Mouse (Mus musculus): ENCODE measurements at regions not wholly inside any gene's neighbourhood (a gene's known extent, or its start where the extent isn't known, plus 50 kb on each side); places are given as distances from the start of the nearest gene placed in this dataset.
"Not testable (repeated sequence)": the region's sequence is repeated elsewhere in the genome, so short reads cannot be mapped to it uniquely, and the experiment has no call there.

DNA sequence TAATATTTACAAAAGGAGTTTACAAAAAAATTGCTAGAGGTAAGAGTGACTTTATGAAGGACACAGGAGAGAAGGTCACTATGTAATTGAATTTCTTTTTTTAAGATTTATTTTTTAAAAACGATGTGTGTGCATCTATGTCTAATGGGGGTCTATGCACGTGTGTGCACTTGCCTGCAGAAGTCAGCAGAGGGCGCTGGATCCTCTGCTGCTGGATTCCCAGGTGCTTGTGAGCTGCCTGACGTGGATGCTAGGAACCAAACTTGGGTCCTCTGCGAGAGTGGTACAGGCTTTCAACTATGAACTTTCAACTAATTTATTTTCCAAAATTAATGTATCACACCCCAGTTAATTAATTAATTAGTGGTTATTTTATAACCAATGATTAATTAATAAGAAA is 85.0 kb downstream of the Glrx3 start:
- in situ Hi-C loops (cut with MboI; ENCODE audit: low pct_unique_long_range_greater_than_20kb in 1 of 2, low sequenced_read_pairs in 2 of 2, unreplicated experiment in 1 of 2): no loop called here

DNA sequence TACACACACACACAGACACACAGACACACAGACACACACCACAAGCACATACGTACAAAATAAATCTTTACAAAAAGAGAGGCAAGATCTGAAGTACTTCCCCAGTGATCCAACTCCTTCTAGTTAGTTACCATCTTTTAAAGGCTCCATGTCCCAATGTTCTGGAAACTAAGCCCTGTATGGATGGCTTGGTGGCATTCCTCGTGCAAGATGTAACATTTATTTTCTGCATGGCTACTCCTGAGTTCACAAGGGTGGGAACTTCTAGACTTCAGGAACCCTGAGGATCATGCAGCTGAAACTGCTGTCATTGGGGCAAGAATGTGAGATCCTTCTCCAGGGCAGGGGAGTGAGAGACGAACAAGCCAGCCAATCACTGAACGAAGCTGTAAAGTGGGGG is 96.1 kb downstream of the Glrx3 start:
- in situ Hi-C loops (cut with MboI; ENCODE audit: low pct_unique_long_range_greater_than_20kb in 1 of 2, low sequenced_read_pairs in 2 of 2, unreplicated experiment in 1 of 2): no loop called here

DNA sequence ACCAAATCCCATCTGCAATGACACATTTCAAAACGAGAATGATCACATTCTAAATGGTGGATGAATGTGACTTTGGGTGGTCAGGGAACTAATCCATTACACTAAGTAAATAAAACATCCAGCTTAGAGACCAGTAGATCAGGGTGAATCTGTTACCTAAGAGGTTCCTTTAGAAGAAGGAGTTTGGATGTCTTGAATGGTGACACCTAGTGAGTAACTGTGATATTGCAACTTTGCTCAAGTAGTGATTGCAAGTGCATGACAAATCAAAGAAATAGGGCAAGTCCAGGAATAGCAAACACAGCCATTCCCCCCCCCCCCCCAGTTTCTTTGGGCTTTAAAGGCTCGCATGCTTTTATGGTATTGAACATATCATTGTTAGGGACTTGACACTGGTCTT is 112.6 kb downstream of the Glrx3 start:
- in situ Hi-C loops (cut with MboI; ENCODE audit: low pct_unique_long_range_greater_than_20kb in 1 of 2, low sequenced_read_pairs in 2 of 2, unreplicated experiment in 1 of 2): no loop called here

DNA sequence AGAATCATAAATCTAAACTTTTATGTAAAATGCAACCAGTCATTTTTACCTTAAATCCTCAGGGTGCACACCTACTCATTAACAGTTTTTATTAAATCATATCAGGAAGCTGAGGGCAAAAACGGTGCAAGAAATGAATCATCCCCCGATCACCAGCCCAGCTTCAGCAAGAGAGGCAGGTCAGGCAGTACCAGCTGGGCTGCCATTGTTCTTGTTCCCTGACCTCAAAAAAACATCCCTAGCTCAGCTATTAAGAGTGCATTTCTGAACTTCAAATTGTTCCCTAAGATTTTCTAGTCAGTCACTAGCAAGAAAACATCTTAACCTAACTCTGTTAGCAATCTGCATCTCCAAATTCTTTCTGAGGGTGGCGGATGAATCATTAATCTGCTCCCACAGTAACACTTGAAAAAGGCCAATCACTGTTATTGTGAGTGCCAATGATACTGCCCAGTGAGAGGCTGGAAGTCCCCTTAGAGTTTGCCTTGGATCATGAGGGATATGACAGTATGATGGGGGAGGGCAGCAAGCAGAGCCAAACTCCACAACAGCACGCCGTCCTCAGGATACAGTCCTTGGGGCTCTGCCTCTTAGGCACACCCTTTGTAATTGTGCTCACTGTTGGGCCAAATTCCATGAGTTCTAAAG is 115.3 kb downstream of the Glrx3 start:
- in situ Hi-C loops (cut with MboI; ENCODE audit: low pct_unique_long_range_greater_than_20kb in 1 of 2, low sequenced_read_pairs in 2 of 2, unreplicated experiment in 1 of 2): no loop called here

DNA sequence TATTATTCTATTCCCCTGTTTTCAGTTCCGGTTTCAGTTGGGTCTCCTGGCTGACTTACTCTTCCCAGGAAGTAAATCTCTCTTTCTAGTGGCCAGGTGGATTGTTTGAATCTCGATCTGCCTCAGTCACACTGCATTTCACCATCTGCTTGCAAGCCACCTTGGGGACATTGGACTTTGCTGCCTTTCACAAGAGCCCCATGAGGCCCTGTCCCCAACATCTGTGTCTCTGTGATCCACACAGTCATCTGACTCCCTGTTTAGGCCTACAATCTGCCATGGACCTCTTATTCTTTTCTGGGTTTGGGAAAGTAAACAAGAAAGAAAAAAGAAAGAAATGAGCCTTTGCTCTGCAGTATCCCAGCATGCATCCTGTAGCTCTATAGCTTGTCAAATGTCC is 118.1 kb downstream of the Glrx3 start:
- in situ Hi-C loops (cut with MboI; ENCODE audit: low pct_unique_long_range_greater_than_20kb in 1 of 2, low sequenced_read_pairs in 2 of 2, unreplicated experiment in 1 of 2): no loop called here

DNA sequence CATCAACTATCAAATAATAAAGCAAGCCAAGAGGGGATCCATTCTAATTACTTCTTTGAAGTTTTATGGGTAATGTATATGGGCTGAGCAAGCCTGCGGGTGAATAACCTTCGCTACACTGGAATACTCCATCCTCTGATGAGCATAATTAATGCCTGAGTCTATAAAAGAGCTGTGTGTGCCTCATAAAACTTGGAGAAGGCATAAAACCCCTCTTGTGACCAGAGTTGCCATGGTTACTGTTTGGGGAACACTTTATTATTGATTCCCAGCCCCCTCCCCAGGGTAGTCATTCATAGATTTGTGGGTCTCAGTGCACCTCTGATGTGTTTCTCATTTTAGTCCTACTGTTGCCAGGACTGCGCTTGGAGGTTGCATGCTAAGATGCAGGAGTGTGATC is 120.0 kb downstream of the Glrx3 start:
- in situ Hi-C loops (cut with MboI; ENCODE audit: low pct_unique_long_range_greater_than_20kb in 1 of 2, low sequenced_read_pairs in 2 of 2, unreplicated experiment in 1 of 2): no loop called here

DNA sequence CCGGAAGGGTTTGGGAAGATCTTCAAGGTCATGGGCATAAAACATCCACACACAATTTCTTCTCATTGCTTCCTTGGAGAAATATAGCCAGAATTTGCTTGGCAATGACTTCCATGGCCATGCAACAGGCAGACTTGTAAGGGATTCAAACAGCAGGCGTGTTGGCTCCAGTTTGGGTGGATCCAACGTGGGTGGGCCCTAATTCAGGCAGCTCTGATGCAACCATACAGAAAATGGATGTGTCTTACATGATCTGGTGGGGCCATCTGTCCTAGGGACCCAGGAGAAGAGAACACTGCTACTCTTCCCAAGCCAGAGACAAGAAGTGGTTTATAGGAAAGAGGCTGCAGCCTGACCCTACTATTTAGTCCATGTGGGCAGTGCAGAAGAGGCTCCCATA is 121.5 kb downstream of the Glrx3 start:
- in situ Hi-C loops (cut with MboI; ENCODE audit: low pct_unique_long_range_greater_than_20kb in 1 of 2, low sequenced_read_pairs in 2 of 2, unreplicated experiment in 1 of 2): no loop called here

DNA sequence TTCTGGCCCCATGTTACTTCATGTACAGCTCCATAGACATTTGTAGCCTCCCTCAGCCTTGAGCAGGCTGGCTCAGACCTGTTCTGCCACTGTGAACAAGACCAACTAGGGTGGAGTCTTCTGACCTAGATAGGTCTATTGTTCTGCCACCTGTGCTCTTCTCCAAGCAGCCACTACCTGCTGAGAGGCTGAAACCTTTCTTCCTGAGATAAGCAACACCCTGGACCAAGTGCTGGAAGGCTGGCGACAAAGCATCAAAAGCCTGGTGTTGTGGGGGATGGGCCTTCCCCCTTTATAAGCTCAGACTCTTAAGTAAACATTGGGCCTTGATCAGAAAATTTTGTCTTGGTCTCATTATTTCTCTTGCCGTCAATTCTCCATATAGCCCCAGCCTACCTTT is 132.8 kb downstream of the Glrx3 start:
- in situ Hi-C loops (cut with MboI; ENCODE audit: low pct_unique_long_range_greater_than_20kb in 1 of 2, low sequenced_read_pairs in 2 of 2, unreplicated experiment in 1 of 2): no loop called here

DNA sequence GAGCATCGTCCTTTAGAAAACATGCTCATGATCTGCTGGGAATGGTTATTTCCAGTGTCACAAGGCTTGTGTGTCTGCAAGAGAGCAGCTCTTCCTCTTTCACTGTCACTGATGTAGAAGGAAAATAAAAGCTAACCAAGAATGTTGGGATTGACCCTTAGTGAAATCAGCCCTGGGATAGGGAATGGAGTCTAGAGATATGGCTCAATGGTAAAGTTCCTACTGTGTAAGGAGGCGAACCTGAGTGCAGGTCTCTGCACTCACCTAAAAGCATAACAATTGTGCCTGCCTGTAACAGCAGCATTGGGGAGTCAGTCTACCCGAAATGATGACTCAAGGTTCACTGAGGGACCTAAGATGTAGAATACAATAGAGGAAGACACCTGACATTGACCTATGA is 138.1 kb downstream of the Glrx3 start:
- in situ Hi-C loops (cut with MboI; ENCODE audit: low pct_unique_long_range_greater_than_20kb in 1 of 2, low sequenced_read_pairs in 2 of 2, unreplicated experiment in 1 of 2): no loop called here

DNA sequence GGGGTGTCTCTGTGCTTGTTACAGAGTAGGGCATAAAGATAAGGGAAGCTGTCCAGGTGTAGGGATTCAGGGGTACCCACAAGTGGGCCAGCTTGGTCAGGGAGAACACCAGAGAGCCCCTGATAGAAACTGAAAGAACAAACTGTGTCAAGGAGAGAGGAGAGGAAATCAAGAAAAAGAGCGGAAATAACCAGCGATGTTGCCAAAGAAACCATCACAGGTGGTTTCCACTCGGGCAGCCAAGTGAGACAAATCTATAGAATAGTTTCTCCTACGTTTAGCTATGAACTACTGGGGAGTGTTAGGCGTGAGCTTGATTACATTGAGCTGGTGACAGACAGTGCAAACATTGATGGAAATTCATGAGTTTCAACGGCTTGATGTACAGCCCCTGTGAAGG is 138.8 kb downstream of the Glrx3 start:
- in situ Hi-C loops (cut with MboI; ENCODE audit: low pct_unique_long_range_greater_than_20kb in 1 of 2, low sequenced_read_pairs in 2 of 2, unreplicated experiment in 1 of 2): no loop called here

DNA sequence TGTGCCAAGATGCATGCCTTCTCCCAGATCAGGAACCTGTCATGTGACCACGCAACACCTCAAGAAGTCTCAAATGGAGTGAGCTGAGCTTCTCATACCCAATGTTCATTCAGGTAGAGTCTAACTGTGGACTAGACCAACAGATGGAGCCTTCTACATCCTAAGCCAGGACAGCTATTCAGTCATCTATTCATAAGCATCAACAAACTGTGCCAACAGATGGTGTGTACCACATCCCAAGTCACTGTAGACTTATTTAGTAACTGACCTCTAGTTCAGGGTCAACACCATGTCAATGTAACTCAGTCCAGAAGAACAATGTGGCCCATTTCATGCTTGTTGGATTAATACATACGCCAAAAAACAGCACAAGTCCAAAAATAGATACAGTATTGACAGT is 146.1 kb downstream of the Glrx3 start:
- in situ Hi-C loops (cut with MboI; ENCODE audit: low pct_unique_long_range_greater_than_20kb in 1 of 2, low sequenced_read_pairs in 2 of 2, unreplicated experiment in 1 of 2): no loop called here

DNA sequence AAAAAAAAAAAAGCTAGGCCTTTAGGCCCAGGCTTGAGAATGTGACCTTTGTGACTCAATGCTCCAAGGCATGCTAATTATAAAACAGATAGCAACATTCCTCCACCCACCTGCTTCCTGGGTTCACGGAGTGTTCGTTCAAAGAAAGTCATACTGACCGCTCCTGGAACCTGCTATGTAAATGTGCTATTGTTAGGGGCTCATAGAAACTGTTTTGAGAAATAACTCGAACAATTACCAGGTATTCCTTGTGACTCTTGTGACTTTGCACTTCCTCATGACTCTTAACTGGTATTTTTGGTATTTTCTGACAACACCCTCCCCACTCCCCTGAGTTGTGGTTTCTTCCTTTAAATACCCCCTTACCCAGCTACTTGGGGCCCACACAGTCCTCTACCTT is 147.5 kb downstream of the Glrx3 start:
- in situ Hi-C loops (cut with MboI; ENCODE audit: low pct_unique_long_range_greater_than_20kb in 1 of 2, low sequenced_read_pairs in 2 of 2, unreplicated experiment in 1 of 2): not testable (repeated sequence)

DNA sequence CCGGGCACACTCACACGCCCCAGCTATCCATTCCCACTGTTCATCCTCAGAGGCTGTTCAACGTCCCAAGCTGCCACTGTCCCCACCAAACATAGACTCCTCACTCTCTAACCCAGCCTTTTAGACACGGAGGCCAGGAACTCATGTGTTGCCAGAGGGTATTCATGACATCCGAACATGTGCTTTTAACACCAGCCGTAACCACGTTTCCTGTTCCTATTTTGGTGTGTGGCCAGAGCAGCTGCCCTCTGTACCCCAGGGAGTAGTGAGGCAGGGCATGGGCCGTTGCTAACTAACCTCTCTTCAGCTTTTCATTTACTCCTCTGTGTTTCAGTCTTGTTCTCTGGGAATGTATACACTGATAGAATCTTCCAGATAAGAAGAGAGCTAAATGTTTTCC is 156.2 kb downstream of the Glrx3 start:
- in situ Hi-C loops (cut with MboI; ENCODE audit: low pct_unique_long_range_greater_than_20kb in 1 of 2, low sequenced_read_pairs in 2 of 2, unreplicated experiment in 1 of 2): no loop called here

DNA sequence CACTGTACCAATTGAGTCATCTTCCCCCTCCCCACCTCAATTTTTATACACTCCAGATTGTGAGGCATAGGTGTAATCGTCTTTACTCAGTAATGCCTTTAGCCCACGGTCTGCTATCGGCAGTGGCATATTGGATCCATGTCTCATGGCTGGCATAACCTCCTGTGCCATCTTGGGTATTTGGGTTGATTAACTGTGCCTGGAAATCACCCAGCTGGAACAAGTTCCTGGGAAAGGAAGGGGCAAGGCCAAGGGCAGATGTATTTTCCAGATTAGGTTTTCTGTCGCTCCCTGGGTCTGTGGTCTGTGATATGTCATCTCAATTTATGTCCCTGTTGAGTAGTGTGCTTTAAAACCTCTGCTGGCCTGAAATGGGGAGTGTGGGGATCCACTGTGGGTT is 158.2 kb downstream of the Glrx3 start:
- in situ Hi-C loops (cut with MboI; ENCODE audit: low pct_unique_long_range_greater_than_20kb in 1 of 2, low sequenced_read_pairs in 2 of 2, unreplicated experiment in 1 of 2): no loop called here

DNA sequence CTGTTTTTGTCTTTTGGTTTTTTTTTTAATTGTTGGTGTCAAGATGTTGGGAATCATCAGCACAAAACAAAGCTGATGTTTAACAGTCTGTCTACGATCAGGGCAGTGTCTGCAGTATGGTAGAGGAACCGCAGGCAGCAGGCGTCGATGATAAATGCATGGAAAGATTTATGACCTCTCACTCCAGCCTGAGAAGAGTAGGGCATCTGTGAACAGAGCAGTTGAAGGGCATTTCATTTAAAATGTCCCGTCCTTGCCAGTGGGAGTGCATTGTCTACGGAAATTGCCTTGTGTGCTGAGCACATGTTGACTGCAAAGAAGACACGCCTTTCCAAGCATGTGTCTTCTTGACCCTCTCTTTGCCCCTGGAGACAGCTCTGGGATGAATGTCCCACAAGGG is 158.7 kb downstream of the Glrx3 start:
- in situ Hi-C loops (cut with MboI; ENCODE audit: low pct_unique_long_range_greater_than_20kb in 1 of 2, low sequenced_read_pairs in 2 of 2, unreplicated experiment in 1 of 2): no loop called here

DNA sequence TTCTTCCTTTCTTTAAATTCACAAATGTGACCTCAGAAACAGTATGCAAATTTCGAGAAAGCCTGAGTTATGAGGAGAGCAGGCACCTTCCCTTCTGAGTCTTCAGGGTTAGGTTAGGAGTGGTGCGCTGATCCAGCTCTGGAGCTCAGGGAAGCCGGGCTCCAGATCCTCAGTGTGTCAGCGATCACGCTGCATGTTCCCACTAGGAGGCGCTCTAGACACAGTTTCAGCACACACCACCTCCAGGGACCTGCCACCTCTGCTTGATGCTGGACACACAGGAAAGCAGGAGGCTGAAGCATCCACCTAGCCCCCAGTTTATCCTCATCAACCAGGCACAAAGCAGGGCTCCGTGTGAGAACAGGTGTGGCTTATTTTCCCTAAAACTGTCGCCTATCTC is 165.6 kb downstream of the Glrx3 start:
- in situ Hi-C loops (cut with MboI; ENCODE audit: low pct_unique_long_range_greater_than_20kb in 1 of 2, low sequenced_read_pairs in 2 of 2, unreplicated experiment in 1 of 2): loop anchor here (25.0 kb wide), 1 partner anchor 184 kb away; no protein-coding TSS in a partner anchor

DNA sequence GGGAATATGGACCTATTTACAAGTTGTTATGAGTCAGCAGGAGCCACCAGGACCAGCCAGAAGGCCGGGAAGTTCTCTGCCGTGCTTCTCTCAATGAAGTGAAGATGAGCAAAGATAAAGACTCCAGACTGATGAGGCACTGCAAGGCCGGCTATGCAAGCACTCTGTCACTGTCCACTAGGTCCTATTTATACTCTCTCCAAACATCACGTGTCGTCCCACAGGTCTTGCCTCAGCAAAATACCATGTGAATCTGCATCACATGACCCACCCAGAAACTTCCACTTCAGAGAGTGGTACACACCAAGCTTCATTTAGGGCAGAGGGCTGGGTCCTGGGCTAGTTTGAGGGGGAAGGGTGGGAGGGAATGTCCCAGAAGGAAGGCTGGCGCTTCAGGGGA is 172.3 kb downstream of the Glrx3 start:
- in situ Hi-C loops (cut with MboI; ENCODE audit: low pct_unique_long_range_greater_than_20kb in 1 of 2, low sequenced_read_pairs in 2 of 2, unreplicated experiment in 1 of 2): loop anchor here (25.0 kb wide), 1 partner anchor 178 kb away; no protein-coding TSS in a partner anchor

DNA sequence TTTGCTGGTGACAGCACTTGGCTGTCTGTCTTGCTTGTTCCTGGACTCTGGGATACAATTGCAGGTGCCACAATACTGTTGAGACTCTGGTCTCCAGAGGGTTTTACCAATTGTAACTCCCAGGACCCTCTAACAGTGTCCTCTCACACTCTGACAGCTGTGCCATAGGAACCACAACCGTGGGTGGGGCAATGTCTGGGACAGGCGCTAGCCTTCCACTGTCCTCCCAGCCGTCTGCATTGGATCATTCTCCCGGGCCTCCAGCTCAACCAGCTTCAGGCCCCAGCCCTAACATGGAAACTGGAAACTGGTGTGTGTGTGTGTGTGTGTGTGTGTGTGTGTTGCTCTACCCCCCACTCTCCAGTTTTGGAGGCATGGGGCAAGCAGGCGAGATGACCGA is 173.9 kb downstream of the Glrx3 start:
- in situ Hi-C loops (cut with MboI; ENCODE audit: low pct_unique_long_range_greater_than_20kb in 1 of 2, low sequenced_read_pairs in 2 of 2, unreplicated experiment in 1 of 2): loop anchor here (25.0 kb wide), 1 partner anchor 176 kb away; no protein-coding TSS in a partner anchor

DNA sequence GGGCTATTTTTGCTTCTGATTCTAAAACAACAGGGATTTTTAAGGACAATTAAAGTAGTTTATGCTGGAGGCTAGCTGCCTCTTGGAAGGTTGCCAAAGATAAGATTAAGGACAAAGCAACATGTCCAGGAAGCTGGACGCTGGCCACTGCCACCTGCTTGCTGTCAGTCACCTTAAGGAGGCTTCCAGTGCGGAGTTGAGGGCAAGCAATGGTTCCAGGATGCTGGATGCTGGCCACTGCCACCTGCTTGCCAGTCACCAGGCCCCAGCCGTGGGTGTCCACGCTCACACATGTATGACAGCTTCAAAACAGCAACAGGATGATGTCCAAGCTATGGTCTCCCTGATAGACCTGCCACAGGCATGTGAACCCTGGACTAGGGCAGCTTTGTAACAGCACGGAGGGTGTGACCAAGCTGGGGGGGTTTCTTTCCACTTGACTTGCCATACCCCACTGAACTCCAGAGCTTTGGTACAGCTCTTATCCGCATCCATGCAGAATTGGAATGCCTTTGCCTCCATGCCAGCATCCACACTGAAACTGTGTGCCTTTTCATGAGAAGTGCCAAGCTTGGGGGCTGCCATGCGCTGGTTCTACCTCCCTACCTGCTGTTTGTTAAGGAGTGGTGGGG is 174.6 kb downstream of the Glrx3 start:
- in situ Hi-C loops (cut with MboI; ENCODE audit: low pct_unique_long_range_greater_than_20kb in 1 of 2, low sequenced_read_pairs in 2 of 2, unreplicated experiment in 1 of 2): loop anchor here (25.0 kb wide), 1 partner anchor 175 kb away; no protein-coding TSS in a partner anchor

DNA sequence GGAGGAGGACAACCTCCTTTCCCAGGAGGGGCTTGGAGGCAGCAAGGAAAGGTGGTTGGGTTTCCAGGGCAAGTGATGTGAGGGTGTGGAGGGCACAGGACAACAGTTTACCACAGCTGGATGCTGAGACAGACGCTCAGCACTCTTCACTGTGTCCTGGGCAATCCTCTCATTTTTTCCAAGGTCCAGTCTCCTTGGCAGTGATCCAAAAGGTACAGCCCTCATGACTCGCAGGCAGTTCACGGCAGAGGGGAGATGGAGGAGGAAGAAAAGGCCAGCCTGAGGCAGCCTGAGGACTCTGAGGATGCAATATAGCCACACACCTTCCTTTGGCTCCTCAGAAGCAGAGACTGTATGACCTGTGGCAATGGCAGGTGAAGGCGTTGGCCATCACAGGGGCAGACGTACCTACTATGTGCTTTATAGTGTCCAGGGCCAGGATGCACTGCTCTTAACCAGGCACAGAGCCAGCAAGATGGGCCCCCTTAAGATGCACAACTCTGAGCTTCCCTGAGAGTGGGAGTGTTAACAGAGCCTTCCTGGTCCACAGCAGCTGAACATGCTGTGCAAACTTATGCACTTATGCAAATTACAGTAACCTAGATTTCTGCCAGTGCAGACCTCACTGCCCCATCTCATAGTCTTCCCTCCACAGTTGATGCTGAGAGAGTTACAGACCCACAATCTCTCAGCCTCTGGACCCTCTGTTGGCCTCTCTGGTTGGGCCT is 181.2 kb downstream of the Glrx3 start:
- in situ Hi-C loops (cut with MboI; ENCODE audit: low pct_unique_long_range_greater_than_20kb in 1 of 2, low sequenced_read_pairs in 2 of 2, unreplicated experiment in 1 of 2): loop anchor here (25.0 kb wide), 1 partner anchor 169 kb away; no protein-coding TSS in a partner anchor

Data from mouse embryonic stem cell (cell line).